Mouse (Mus musculus) lung, postnatal 0 days (tissue): ENCODE measurements around the gene 2610528A11Rik.

Experiments used
- CTCF ChIP-seq: IDR thresholded peaks from 2 replicates; pipeline ENCODE4 v1.5.1; 2016; ENCODE audit warnings: antibody characterized with exemption, mild to moderate bottlenecking
- EP300 ChIP-seq: IDR thresholded peaks from 2 replicates; pipeline ENCODE4 v1.6.1; 2016; ENCODE audit warnings: antibody characterized with exemption, mild to moderate bottlenecking, control low read depth

DNA sequence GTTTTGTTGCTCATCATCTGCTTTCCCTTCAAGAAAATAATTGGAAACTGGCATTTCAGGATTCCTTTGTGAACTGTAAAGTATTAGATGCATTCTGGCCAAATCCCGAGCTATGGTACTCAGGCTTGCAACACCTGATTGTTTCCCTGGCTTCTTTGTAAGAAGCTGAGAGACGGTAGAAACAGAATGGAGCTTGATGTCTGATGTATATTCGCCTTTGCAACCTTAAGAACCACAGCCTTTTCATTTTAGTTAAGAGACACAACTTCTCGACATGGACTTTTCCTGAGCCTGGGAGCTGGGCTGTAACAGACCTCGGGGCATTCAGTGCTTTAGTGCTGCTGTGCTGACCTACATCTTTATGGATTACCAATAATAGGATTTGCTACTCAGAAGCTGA is 46.2 kb downstream of the 2610528A11Rik start, which contains the start of gene Lrit2:
- no peak for TF ChIP-seq CTCF
- no peak for TF ChIP-seq EP300
